Mouse (Mus musculus) ES-E14 (cell line): Measurements from ENCODE around the gene Shld1.

Source experiments
- HCFC1 ChIP-seq: IDR thresholded peaks from 2 replicates; pipeline ENCODE4 v1.6.1; 2012; ENCODE audit warnings: low read length, inconsistent platforms, borderline replicate concordance; ENCODE audit not compliant: insufficient read depth
- MAFK ChIP-seq: IDR thresholded peaks from 2 replicates; pipeline ENCODE4 v1.6.1; 2014; ENCODE audit warnings: mild to moderate bottlenecking, low read depth, low read length, inconsistent platforms; ENCODE audit not compliant: insufficient read depth
- ZNF384 ChIP-seq: IDR thresholded peaks from 2 replicates; pipeline ENCODE4 v1.6.1; 2012; ENCODE audit warnings: low read depth, low read length, inconsistent platforms

GRCm38 (mm10) chr2:132725376-132725905 lies 38.7 kb downstream of the Shld1 start:
- TF ChIP-seq HCFC1 (no peak), ZNF384 (no peak), MAFK (no peak)
